Mouse (Mus musculus): ENCODE results near the gene St6galnac5. TPM values are rescaled to one million over a fixed set of nuclear protein-coding genes. Genes with fewer than 3 reads are reported as not detected.

Gene St6galnac5
- polyA plus RNA-seq, 1 experiment from 2014 or later, result 0.11 TPM

DNA sequence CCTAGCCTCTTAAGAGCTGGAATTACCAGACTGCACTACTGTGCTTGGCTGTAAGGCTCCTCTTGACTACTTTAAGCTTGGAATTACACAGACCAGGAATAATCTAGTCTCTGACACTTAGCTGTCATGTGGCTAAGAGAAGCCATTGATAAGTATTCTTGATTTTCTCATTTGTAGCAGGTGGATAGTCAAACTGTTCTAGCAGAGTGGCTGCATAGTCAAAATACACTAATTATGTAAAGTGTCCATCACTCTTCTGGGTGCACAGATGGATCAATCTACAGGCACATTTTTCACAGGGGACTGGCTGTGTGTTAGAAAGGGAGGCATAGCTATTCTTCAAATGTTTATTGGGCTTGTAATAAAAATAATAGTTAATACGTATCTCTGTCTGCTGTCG, 8.7 kb upstream of the St6galnac5 start:
- 80% methylated on average over 2 of the region's 2 CpGs for WGBS
- no peak overlapping the region for H3K9ac ChIP-seq (ENCODE audit: low read length)
- H3K36me3 ChIP-seq (ENCODE audit: control insufficient read depth, insufficient read depth), result no peaks in the 10 kb centered on the region
- H3K27me3 ChIP-seq (ENCODE audit: control insufficient read depth, insufficient read depth, low read length), result no peaks in the 10 kb centered on the region
- H3K9me3 ChIP-seq (replicated peaks; ENCODE audit: control insufficient read depth, low read length), result no peaks in the 10 kb centered on the region
- no peak overlapping the region for H3K4me2 ChIP-seq (ENCODE audit: low read depth, low read length)
- H3K27ac ChIP-seq (ENCODE audit: low read length), result no peak overlapping the region
- H3K4me3 ChIP-seq (ENCODE audit: low read length), result no peak overlapping the region
- ATAC-seq (replicated peaks; ENCODE audit: extremely low read depth, insufficient read depth, low FRiP score), result no peak
- H3K4me1 ChIP-seq (ENCODE audit: control insufficient read depth, insufficient read depth, low read length), result no peaks in the 10 kb centered on the region

DNA sequence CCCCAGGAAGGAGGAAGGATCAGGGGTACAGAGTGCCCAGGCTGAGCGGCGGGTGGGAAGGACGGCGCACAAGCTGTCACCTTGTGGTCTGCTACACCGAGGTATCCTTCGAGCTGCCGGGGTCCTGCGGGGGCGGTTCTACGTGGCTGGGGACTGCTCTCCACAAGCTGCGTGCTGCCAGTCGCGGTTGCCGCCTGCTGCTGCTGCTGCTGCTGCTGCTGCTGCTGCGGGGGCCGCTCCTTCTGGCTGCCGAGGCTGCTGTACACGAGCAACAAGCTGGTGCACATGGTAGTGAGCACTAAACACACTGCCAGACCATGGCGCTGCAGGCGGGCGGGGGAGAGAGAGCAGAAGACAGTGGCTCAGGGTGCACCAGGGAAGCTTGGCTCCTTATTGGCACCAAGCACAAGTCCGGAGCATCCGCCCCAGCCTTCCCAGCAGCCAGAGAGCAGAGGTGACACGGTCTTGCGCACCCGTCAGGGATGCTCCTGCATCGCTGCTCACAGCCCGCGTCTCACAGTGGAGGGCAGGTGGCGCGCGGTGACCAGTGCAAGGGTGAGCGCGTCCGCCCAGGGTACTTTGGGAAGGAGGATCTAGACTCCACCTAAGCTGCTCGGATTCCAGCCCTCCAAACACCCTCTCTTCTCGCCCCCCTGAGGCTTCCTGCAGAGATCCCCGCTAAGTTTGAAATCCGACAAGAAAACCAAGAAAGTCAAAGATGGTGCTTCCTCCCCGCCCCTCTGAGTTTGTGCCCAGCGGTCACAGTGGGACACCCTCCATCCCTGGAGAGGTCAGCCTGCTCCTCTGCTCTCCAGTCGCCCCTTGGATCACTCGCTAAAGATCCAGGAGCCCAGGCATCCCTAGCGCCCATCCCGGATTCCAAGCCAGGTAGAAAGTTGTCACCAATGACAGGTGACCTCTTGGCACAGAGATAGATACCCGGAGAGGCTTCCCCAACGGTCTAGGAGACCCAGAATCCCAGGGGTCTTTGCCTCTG, 770 bp downstream of the St6galnac5 start:
- peak overlapping the region; percentile 44 for H3K4me3 ChIP-seq (ENCODE audit: low read length)
- peak; percentile 41 for ATAC-seq (replicated peaks; ENCODE audit: extremely low read depth, insufficient read depth, low FRiP score)
- under 1% methylated on average over 45 of the region's 47 CpGs for WGBS
- H3K27me3 ChIP-seq (ENCODE audit: control insufficient read depth, insufficient read depth, low read length), result peaks cover 34% of the 10 kb centered on the region
- no peaks in the 10 kb centered on the region for H3K9me3 ChIP-seq (replicated peaks; ENCODE audit: control insufficient read depth, low read length)
- no peaks in the 10 kb centered on the region for H3K36me3 ChIP-seq (ENCODE audit: control insufficient read depth, insufficient read depth)
- peaks cover 11% of the 10 kb centered on the region for H3K4me1 ChIP-seq (ENCODE audit: control insufficient read depth, insufficient read depth, low read length)
- peak overlapping the region; percentile 14; the same call in 1 of the 2 replicates for H3K9ac ChIP-seq (ENCODE audit: low read length)
- peak overlapping the region; percentile 66 for H3K4me2 ChIP-seq (ENCODE audit: low read depth, low read length)
- H3K27ac ChIP-seq (ENCODE audit: low read length), result no peak overlapping the region

DNA sequence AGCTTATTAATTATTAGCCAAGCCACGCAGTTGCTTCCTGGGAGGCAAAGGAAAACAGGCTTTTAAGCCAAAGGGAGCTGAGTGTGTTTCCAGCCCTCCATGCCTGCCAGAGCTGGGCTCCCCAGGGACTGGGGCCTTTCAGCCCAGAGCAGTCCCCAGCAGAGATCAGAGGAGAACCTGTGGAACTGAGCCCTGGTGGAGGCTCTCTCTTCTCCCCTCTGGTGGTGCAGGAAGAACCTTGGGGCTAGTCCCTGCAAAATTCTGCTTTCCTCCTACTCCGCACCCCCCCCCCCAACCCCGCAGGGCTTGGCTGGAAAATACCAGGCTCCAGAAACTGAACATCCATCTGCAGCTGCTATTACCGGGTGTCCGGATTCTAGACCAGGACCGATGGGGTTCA, 1.6 kb downstream of the St6galnac5 start:
- H3K4me2 ChIP-seq (ENCODE audit: low read depth, low read length), result peak overlapping the region; percentile 66; the same call in 1 of the 2 replicates
- no peak for ATAC-seq (replicated peaks; ENCODE audit: extremely low read depth, insufficient read depth, low FRiP score)
- H3K9me3 ChIP-seq (replicated peaks; ENCODE audit: control insufficient read depth, low read length), result no peaks in the 10 kb centered on the region
- peaks cover 11% of the 10 kb centered on the region for H3K4me1 ChIP-seq (ENCODE audit: control insufficient read depth, insufficient read depth, low read length)
- H3K36me3 ChIP-seq (ENCODE audit: control insufficient read depth, insufficient read depth), result no peaks in the 10 kb centered on the region
- 10% methylated on average over 6 of the region's 6 CpGs for WGBS
- no peak overlapping the region for H3K9ac ChIP-seq (ENCODE audit: low read length)
- no peak overlapping the region for H3K4me3 ChIP-seq (ENCODE audit: low read length)
- H3K27me3 ChIP-seq (ENCODE audit: control insufficient read depth, insufficient read depth, low read length), result peaks cover 34% of the 10 kb centered on the region
- H3K27ac ChIP-seq (ENCODE audit: low read length), result no peak overlapping the region

DNA sequence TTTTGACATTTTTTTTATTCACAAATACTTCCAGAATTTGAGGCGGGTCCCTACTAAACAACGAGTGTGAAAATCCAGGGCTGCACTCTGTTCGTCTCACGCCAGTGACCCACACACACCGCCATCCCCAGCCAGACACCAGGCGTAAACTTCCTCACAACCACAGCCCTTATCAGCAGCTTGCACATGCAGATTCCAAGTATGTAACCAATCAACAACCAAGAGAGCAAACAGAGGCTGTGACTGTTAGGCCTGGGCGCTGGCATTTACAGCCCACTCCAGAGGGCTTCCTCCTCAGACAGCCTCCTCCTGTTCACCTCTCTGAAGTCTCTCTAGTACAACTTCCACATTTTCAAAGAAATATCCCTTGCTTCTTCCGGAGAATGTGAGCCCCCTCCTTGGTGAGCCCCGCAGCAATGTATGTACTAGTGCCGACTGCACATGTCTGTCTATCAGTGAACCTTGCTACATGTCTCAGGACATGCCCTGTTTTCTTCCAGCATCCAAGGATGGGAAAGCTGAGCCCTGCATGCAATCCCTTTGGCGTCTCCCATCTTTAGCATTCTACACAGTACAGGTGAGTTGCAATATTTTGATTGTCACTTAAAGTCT, 2.5 kb downstream of the St6galnac5 start:
- Histone ChIP-seq H3K36me3 (ENCODE audit: control insufficient read depth, insufficient read depth) (no peaks in the 10 kb centered on the region), H3K27ac (ENCODE audit: low read length) (no peak overlapping the region), H3K4me2 (ENCODE audit: low read depth, low read length) (no peak overlapping the region), H3K9me3 (replicated peaks; ENCODE audit: control insufficient read depth, low read length) (no peaks in the 10 kb centered on the region), H3K9ac (ENCODE audit: low read length) (no peak overlapping the region), H3K4me1 (ENCODE audit: control insufficient read depth, insufficient read depth, low read length) (peaks cover 11% of the 10 kb centered on the region), H3K4me3 (ENCODE audit: low read length) (no peak overlapping the region), H3K27me3 (ENCODE audit: control insufficient read depth, insufficient read depth, low read length) (peaks cover 34% of the 10 kb centered on the region)
- no peak for ATAC-seq (replicated peaks; ENCODE audit: extremely low read depth, insufficient read depth, low FRiP score)
- 43% methylated on average over 11 of the region's 11 CpGs for WGBS

DNA sequence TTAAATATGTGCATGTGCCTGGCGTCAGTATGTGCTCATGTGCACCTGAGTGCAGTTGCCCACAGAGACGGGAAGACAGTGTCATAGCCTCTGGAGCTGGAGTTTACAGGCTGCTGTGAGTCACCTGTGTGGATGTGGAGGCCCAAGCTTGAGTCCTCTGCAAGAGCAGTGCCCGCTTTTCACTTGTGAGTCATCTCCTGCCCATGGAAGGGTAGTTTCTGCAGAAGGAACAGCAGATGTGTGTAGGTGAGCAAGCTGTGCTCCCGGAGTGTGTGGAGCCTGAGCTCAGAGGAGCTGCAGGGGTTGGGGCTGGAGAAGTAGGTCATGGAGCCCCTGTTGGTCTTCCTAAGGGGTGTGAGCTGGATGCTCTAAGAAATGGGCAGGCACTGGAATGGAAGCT, 10.7 kb downstream of the St6galnac5 start:
- Histone ChIP-seq H3K9me3 (replicated peaks; ENCODE audit: control insufficient read depth, low read length) (no peaks in the 10 kb centered on the region), H3K4me2 (ENCODE audit: low read depth, low read length) (no peak overlapping the region), H3K27me3 (ENCODE audit: control insufficient read depth, insufficient read depth, low read length) (no peaks in the 10 kb centered on the region; the same call in 1 of the 2 replicates), H3K9ac (ENCODE audit: low read length) (no peak overlapping the region), H3K4me1 (ENCODE audit: control insufficient read depth, insufficient read depth, low read length) (no peaks in the 10 kb centered on the region), H3K36me3 (ENCODE audit: control insufficient read depth, insufficient read depth) (no peaks in the 10 kb centered on the region), H3K27ac (ENCODE audit: low read length) (no peak overlapping the region), H3K4me3 (ENCODE audit: low read length) (no peak overlapping the region)
- 71% methylated on average over 4 of the region's 4 CpGs for WGBS
- ATAC-seq (replicated peaks; ENCODE audit: extremely low read depth, insufficient read depth, low FRiP score), result no peak

DNA sequence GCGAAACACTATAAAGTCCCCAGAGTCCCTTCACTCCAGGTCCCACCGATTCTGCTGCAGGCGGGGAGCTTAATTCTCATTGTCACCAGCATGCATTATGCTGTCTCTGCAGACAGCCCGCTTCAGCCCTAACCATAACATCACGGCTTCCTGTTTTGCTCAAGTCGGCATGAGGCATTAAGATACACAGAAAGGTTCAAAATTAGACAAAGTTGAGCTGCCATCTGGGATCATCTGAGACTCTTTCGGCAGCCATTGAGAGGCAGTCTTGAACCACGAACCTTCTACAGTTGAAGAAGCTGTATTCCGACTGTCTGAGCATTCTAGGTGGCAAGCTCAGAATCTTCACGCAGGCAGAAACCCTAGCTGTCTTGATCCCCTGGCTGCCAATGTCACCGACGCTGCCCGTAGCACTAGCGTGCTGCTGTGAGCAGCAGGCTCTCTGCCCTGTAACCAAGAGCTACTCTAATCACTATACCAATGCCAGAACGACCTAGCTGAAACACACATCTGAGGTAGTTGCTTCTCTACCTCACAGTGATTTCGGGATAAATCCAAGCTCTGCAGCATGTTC, 12.2 kb downstream of the St6galnac5 start:
- no peak for ATAC-seq (replicated peaks; ENCODE audit: extremely low read depth, insufficient read depth, low FRiP score)
- no peaks in the 10 kb centered on the region for H3K36me3 ChIP-seq (ENCODE audit: control insufficient read depth, insufficient read depth)
- no peak overlapping the region for H3K9ac ChIP-seq (ENCODE audit: low read length)
- no peaks in the 10 kb centered on the region for H3K9me3 ChIP-seq (replicated peaks; ENCODE audit: control insufficient read depth, low read length)
- no peaks in the 10 kb centered on the region for H3K4me1 ChIP-seq (ENCODE audit: control insufficient read depth, insufficient read depth, low read length)
- H3K4me2 ChIP-seq (ENCODE audit: low read depth, low read length), result peak overlapping the region; percentile 15
- no peak overlapping the region for H3K27ac ChIP-seq (ENCODE audit: low read length)
- H3K4me3 ChIP-seq (ENCODE audit: low read length), result no peak overlapping the region
- 58% methylated on average over 16 of the region's 16 CpGs for WGBS
- H3K27me3 ChIP-seq (ENCODE audit: control insufficient read depth, insufficient read depth, low read length), result no peaks in the 10 kb centered on the region; the same call in 1 of the 2 replicates

DNA sequence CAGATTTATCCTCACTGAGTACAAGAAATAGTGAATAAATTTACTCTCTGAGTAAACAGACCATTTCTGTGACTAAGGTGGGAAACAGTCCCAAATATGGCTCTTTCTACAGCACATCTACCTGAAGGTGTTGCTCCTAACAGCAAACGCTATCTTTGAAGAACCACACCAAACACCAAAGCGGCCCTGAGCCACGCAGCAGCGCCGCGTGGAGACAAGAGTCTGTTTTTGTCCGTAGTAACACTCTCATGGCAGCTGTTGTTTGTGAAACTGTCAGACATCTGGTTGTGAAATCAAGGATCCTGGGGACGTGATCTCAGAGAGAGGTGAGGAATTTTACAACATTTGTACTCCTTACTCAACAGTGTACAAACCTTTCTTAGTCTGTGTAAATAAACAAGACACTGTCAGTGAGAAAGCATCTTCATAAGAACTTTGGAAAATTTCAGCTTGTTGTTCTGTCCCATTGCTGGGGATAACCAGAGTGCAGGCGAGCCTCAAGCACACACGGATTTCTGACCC, 20.1 kb downstream of the St6galnac5 start:
- no peak overlapping the region for H3K9ac ChIP-seq (ENCODE audit: low read length)
- no peak overlapping the region for H3K27ac ChIP-seq (ENCODE audit: low read length)
- no peak overlapping the region for H3K4me2 ChIP-seq (ENCODE audit: low read depth, low read length)
- no peak for ATAC-seq (replicated peaks; ENCODE audit: extremely low read depth, insufficient read depth, low FRiP score)
- no peaks in the 10 kb centered on the region for H3K36me3 ChIP-seq (ENCODE audit: control insufficient read depth, insufficient read depth)
- WGBS, result 71% methylated on average over 10 of the region's 10 CpGs
- H3K27me3 ChIP-seq (ENCODE audit: control insufficient read depth, insufficient read depth, low read length), result no peaks in the 10 kb centered on the region
- H3K9me3 ChIP-seq (replicated peaks; ENCODE audit: control insufficient read depth, low read length), result peaks cover 4% of the 10 kb centered on the region
- H3K4me1 ChIP-seq (ENCODE audit: control insufficient read depth, insufficient read depth, low read length), result no peaks in the 10 kb centered on the region
- no peak overlapping the region for H3K4me3 ChIP-seq (ENCODE audit: low read length)

DNA sequence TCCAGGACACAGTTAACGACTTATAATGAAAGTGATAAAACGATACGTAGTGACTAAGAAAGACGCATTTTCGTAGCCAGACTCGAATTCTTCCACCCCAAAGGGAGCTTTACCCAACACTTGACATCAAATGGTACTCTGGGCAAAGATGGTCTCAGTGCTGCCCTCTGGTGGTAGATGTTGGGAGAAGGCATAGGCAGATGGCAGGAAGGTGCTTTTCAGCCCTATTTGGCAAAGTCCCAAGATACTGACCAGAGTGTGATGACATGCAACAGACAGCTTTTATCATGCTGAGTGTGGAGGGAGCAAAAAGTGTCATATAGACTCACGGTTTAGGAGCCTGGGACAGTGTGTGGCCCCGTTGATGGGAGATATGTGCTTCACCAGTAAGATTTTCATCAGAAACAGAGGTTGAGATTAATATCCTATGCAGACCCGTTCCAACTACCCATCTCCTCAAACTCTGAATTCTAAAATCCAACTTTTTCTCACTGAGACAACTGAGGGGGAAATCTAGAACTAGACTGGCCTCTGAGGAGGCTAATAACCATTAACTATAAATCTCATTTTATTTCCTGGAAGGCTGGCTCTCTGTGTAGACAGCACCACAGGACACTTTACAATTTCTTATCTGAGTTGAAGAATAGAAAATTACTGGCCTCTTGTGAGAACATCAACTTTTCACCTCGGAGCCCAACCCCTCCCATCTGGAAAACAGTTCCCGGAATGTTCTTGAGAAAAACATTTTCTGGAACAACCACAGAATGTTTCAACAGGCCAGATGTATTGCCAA, 23.5 kb downstream of the St6galnac5 start:
- no peaks in the 10 kb centered on the region; the same call in 1 of the 2 replicates for H3K27me3 ChIP-seq (ENCODE audit: control insufficient read depth, insufficient read depth, low read length)
- no peak overlapping the region for H3K4me2 ChIP-seq (ENCODE audit: low read depth, low read length)
- H3K27ac ChIP-seq (ENCODE audit: low read length), result no peak overlapping the region
- ATAC-seq (replicated peaks; ENCODE audit: extremely low read depth, insufficient read depth, low FRiP score), result no peak; the same call in 1 of the 2 replicates
- H3K36me3 ChIP-seq (ENCODE audit: control insufficient read depth, insufficient read depth), result no peaks in the 10 kb centered on the region
- H3K4me3 ChIP-seq (ENCODE audit: low read length), result no peak overlapping the region
- no peaks in the 10 kb centered on the region for H3K4me1 ChIP-seq (ENCODE audit: control insufficient read depth, insufficient read depth, low read length)
- peaks cover 4% of the 10 kb centered on the region for H3K9me3 ChIP-seq (replicated peaks; ENCODE audit: control insufficient read depth, low read length)
- 50% methylated on average over 11 of the region's 11 CpGs for WGBS
- no peak overlapping the region for H3K9ac ChIP-seq (ENCODE audit: low read length)

Data from heart, embryonic 16.5 days (tissue).